Mouse (Mus musculus) liver, embryonic 14.5 days (tissue): ENCODE results near the gene Tdrd12. TPM values are rescaled to one million over a fixed set of nuclear protein-coding genes. Genes with fewer than 3 reads are reported as not detected.

Source experiments
- ATAC-seq: fragments of 200-750 bp; cut with Nextera tagmentation; 2 replicates; pipeline ENCODE4 v1.8.0; 2017; ENCODE audit warnings: moderate number of reproducible peaks, mild to moderate bottlenecking, moderate library complexity; ENCODE audit not compliant: insufficient read depth
- DNase-seq, 3 experiments: peaks; one replicate each; pipeline ENCODE4 v3.0.0-alpha.2; 2012 to 2013; ENCODE audit warnings: low read depth in 3 of 3, low spot score in 3 of 3
- H3K27ac ChIP-seq: fragments of 300-500 bp; sonication (generic); 2 replicates; pipeline ENCODE4 v1.5.1; 2014; ENCODE audit warnings: moderate library complexity, mild to moderate bottlenecking, control low read depth, inconsistent platforms
- H3K27me3 ChIP-seq: fragments of 300-500 bp; sonication (generic); 2 replicates; pipeline ENCODE4 v1.6.1; 2014; ENCODE audit warnings: mild to moderate bottlenecking, low read length, moderate library complexity; ENCODE audit not compliant: control insufficient read depth, insufficient read depth
- H3K36me3 ChIP-seq: fragments of 300-500 bp; sonication (generic); replicated peaks from 2 replicates; pipeline ENCODE4 v1.6.1; 2014; ENCODE audit warnings: low read depth; ENCODE audit not compliant: control insufficient read depth, insufficient read depth
- H3K4me1 ChIP-seq, 2 experiments: fragments of 200-500 bp in 1 of 2; fragments of 300-500 bp in 1 of 2; sonication (generic) in 1 of 2; replicated peaks; 2 replicates each; pipeline ENCODE4 v1.6.1; 2012 to 2014; ENCODE audit warnings: antibody characterized with exemption in 1 of 2, inconsistent platforms in 1 of 2, low read length in 1 of 2; ENCODE audit not compliant: control insufficient read depth in 2 of 2, insufficient read depth in 2 of 2
- H3K4me2 ChIP-seq: fragments of 300-500 bp; sonication (generic); 2 replicates; pipeline ENCODE4 v1.6.1; 2014; ENCODE audit warnings: low read depth, mild to moderate bottlenecking, control low read depth, moderate library complexity
- H3K4me3 ChIP-seq, 2 experiments: fragments of 200-500 bp in 1 of 2; fragments of 300-500 bp in 1 of 2; sonication (generic) in 1 of 2; 2 replicates each; pipeline ENCODE4 v1.5.1; 2012 to 2014; ENCODE audit warnings: low read depth in 2 of 2, low read length in 2 of 2, mild to moderate bottlenecking in 2 of 2, control low read depth in 1 of 2, inconsistent platforms in 1 of 2, moderate library complexity in 1 of 2; ENCODE audit not compliant: insufficient read depth in 1 of 2
- H3K9ac ChIP-seq: fragments of 300-500 bp; sonication (generic); replicated peaks from 2 replicates; pipeline ENCODE4 v1.6.1; 2014; ENCODE audit warnings: mild to moderate bottlenecking, control low read depth, moderate library complexity
- H3K9me3 ChIP-seq: fragments of 300-500 bp; sonication (generic); 2 replicates; pipeline ENCODE4 v1.6.1; 2016; ENCODE audit warnings: low read length, mixed read lengths; ENCODE audit not compliant: control insufficient read depth
- CTCF ChIP-seq: IDR thresholded peaks from 2 replicates; pipeline ENCODE4 v1.5.1; 2016; ENCODE audit warnings: antibody characterized with exemption, low read depth, control low read depth
- EP300 ChIP-seq: IDR thresholded peaks from 2 replicates; pipeline ENCODE4 v1.6.1; 2016; ENCODE audit warnings: antibody characterized with exemption, low read depth
- WGBS: fragments of 180-500 bp; shearing (Covaris S2); extraction: QIAGEN DNeasy Blood & Tissue Kit; methylation state at CpG from one replicate; pipeline ENCODE4 v1.1.7; 2014; ENCODE audit not compliant: insufficient replicate concordance; 5-methylcytosine and 5-hydroxymethylcytosine counted together
- polyA plus RNA-seq, 2 experiments: library from polyadenylated mRNA; depleted of rRNA in 1 of 2; stranded (reverse) in 1 of 2; unstranded in 1 of 2; fragments of >200 nt; fragmentation: Nextera tagmentation in 1 of 2; extraction: Ambion mirVana in 1 of 2; gene quantifications; 2 replicates each; pipeline versions ENCODE4 v1.2.1 to v1.2.3; 2012 to 2014

The Tdrd12 gene
- polyA plus RNA-seq (2012; rRNA removed) (0.10 and 0.11 TPM in 2 replicates), polyA plus RNA-seq (2014; fragmentation: Nextera tagmentation; extraction: Ambion mirVana) (not detected in 2 replicates)

GRCm38 (mm10) chr7:35537562-35537961 lies at the start of gene Tdrd12:
Gene Tdrd12 (minus strand): TSS chr7:35537745.
- ATAC-seq = no peak

DNA sequence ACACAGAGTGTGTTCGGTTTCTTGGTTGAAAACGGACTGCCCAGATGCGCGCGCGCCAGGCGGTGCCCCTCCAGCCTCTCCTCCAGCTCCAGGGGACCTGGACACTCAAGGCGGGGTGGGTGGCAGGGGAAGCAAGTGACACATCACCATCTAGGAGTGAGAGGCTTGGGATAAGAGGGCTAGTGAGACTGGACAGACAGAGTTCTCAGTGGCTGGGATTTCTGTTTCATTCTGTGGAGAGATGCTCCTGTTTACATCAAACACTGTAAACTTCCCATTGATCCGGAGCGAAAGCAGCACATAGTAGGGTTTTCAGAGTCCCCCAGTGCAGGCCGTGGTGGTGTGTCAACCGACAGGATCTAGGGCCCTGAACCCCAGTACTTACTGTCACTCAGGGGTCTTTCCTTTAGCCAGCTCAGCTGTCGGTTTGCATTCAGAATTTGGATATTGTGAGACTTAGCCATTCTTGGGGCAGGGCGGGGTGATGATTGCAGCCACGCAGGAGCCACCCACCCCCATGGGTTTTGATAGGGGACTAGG lies 49.4 kb upstream of the Tdrd12 start:
- 10% methylated on average over 15 of the region's 15 CpGs for WGBS
- TF ChIP-seq CTCF = no peak
- Histone ChIP-seq H3K27me3 (peaks cover 33% of the 10 kb centered on the region), H3K36me3 (peaks cover 5% of the 10 kb centered on the region), H3K27ac (peak overlapping the region; percentile 36; the same call in 1 of the 2 replicates), H3K4me2 (peak overlapping the region; percentile 93), H3K9me3 (no peaks in the 10 kb centered on the region), H3K4me3 (peak overlapping the region; percentile 70 to 87), H3K4me1 (peaks cover 29% of the 10 kb centered on the region in 2 experiments), H3K9ac (peak overlapping the region; percentile 82)
- DNase-seq = no peak
- no peak for ATAC-seq

More at GRCm38 (mm10) chr7:35537562-35537961, at the start of gene Tdrd12:
- TF ChIP-seq EP300 = no peak
- TF ChIP-seq CTCF = peak; percentile 71
- Histone ChIP-seq H3K9me3 (no peaks in the 10 kb centered on the region), H3K4me3 (no peak within 1 kb of the TSS), H3K27ac (no peak within 1 kb of the TSS), H3K9ac (no peak within 1 kb of the TSS), H3K4me1 (0 out of 4 replicates have a peak, but pooled peaks cover 0 to 2% of the 10 kb centered on the region in 2 experiments), H3K27me3 (no peaks in the 10 kb centered on the region), H3K36me3 (no peaks in the 10 kb centered on the region), H3K4me2 (no peak within 1 kb of the TSS)
- DNase-seq = no peak
- 82% methylated on average over 17 of the region's 17 CpGs for WGBS

GRCm38 (mm10) chr7:35586055-35586905 lies 48.7 kb upstream of the Tdrd12 start, which contains the start of gene Ankrd27:
Gene Ankrd27 (plus strand): TSS chr7:35586244.
- H3K4me3 ChIP-seq = peak within 1 kb of the TSS; percentile 70 to 87
- H3K27me3 ChIP-seq = peaks cover 33% of the 10 kb centered on the region
- peak within 1 kb of the TSS; percentile 36; the same call in 1 of the 2 replicates for H3K27ac ChIP-seq
- no peaks in the 10 kb centered on the region for H3K9me3 ChIP-seq
- peak within 1 kb of the TSS; percentile 82 for H3K9ac ChIP-seq
- DNase-seq (peak; percentile 92 to 93 (median 92)), ATAC-seq (peak; percentile 94)
- no peak for TF ChIP-seq CTCF
- no peak for TF ChIP-seq EP300
- H3K36me3 ChIP-seq = no peaks in the 10 kb centered on the region
- H3K4me1 ChIP-seq = peaks cover 29% of the 10 kb centered on the region in 2 experiments
- H3K4me2 ChIP-seq = peak within 1 kb of the TSS; percentile 93
- WGBS = under 1% methylated on average over 49 of the region's 49 CpGs

DNA sequence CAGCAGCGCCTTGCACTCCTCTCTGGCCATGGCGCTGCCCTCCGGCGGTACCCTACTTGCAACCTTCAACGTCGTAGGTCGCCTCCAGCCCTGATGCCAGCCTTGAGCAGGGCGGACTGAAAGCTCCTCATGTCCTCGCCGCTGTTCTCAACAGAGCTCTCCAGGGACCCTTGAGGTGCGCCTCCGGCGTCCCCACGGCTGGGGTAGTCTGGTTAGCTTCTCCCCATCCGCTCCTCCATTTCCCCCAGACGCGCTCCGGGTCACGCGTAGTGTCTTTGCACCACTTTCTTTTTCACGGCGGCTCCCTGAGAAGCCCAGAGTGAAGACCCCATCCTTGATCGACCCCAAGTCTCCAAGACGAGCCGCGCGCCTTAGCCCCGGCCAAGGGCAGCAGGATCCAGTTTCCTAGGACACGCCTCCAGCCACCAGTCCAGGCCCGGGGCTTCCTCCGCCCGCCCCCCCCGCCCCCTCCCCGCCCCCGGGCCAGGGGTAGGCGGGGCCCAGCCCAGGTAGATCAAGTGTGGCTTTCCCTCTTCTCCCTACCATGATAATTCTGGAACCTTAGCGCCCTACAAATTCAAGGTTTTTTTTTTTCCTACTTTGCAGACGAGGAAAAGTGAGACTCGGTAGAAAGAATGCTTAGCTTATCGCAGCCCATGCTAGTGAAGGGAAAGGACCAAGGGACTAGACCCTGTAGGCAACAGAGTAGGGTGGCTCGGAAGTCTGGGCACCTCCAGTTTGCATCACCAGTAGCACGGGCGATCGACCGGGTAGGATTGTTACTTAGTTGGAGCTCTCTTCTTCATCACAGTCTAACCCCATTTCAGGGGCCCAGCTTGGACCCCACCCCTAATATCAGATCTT lies 47.9 kb upstream of the Tdrd12 start, which contains the start of gene Rgs9bp:
Rgs9bp (minus strand) TSS at position 392 of the 864 bp plus-strand sequence.
- WGBS = under 1% methylated on average over 43 of the region's 45 CpGs
- no peaks in the 10 kb centered on the region for H3K36me3 ChIP-seq
- peak within 1 kb of the TSS; percentile 36; the same call in 1 of the 2 replicates for H3K27ac ChIP-seq
- no peak for TF ChIP-seq CTCF
- no peak for TF ChIP-seq EP300
- peaks cover 29% of the 10 kb centered on the region in 2 experiments for H3K4me1 ChIP-seq
- ATAC-seq (peak; percentile 38), DNase-seq (no peak)
- no peaks in the 10 kb centered on the region for H3K9me3 ChIP-seq
- peak within 1 kb of the TSS; percentile 82 for H3K9ac ChIP-seq
- peak within 1 kb of the TSS; percentile 93 for H3K4me2 ChIP-seq
- peaks cover 36% of the 10 kb centered on the region for H3K27me3 ChIP-seq
- peak within 1 kb of the TSS; percentile 70 to 87 for H3K4me3 ChIP-seq
